Mouse (Mus musculus) MEL (cell line): ENCODE data around the gene Lamp1.

Experiments
- CHD2 ChIP-seq: IDR thresholded peaks from 2 replicates; pipeline ENCODE4 v1.6.1; 2011; ENCODE audit warnings: low read length, improper control_type of control experiment
- CTCF ChIP-seq, 3 experiments: IDR thresholded peaks in 2 of 3; conservative IDR thresholded peaks in 1 of 3; 2 replicates each; pipeline ENCODE4 v1.5.1; 2011 to 2012; ENCODE audit warnings: low read length in 3 of 3, low read depth in 2 of 3, mild to moderate bottlenecking in 2 of 3, improper control_type of control experiment in 1 of 3, inconsistent platforms in 1 of 3, mixed read lengths in 1 of 3, moderate library complexity in 1 of 3; ENCODE audit not compliant: control insufficient read depth in 1 of 3, insufficient read depth in 1 of 3, poor library complexity in 1 of 3, severe bottlenecking in 1 of 3
- E2F4 ChIP-seq: IDR thresholded peaks from 2 replicates; pipeline ENCODE4 v1.6.1; 2011; ENCODE audit warnings: low read depth, low read length, improper control_type of control experiment, borderline replicate concordance
- EP300 ChIP-seq, 2 experiments: IDR thresholded peaks; 2 replicates each; pipeline ENCODE4 v1.6.1; 2011; ENCODE audit warnings: improper control_type of control experiment in 2 of 2, low read length in 2 of 2, low read depth in 1 of 2, mild to moderate bottlenecking in 1 of 2
- ETS1 ChIP-seq: IDR thresholded peaks from 2 replicates; pipeline ENCODE4 v1.6.1; 2012; ENCODE audit warnings: low read depth, mild to moderate bottlenecking, inconsistent platforms, low read length, improper control_type of control experiment, moderate library complexity
- GATA1 ChIP-seq: IDR thresholded peaks from 2 replicates; pipeline ENCODE4 v1.6.1; 2011; ENCODE audit warnings: low read depth, low read length, improper control_type of control experiment
- HCFC1 ChIP-seq: IDR thresholded peaks from 2 replicates; pipeline ENCODE4 v1.6.1; 2012; ENCODE audit warnings: low read depth, mild to moderate bottlenecking, inconsistent platforms, low read length, improper control_type of control experiment, moderate library complexity
- JUND ChIP-seq: IDR thresholded peaks from 2 replicates; pipeline ENCODE4 v1.6.1; 2011; ENCODE audit warnings: low read depth, mild to moderate bottlenecking, improper control_type of control experiment, low read length
- MEF2A ChIP-seq: IDR thresholded peaks from 2 replicates; pipeline ENCODE4 v1.6.1; 2014; ENCODE audit warnings: low read depth, mild to moderate bottlenecking, inconsistent platforms, low read length, improper control_type of control experiment; ENCODE audit not compliant: poor library complexity, insufficient replicate concordance, severe bottlenecking; ENCODE audit errors: extremely low read depth
- MXI1 ChIP-seq: IDR thresholded peaks from 2 replicates; pipeline ENCODE4 v1.6.1; 2011; ENCODE audit warnings: mild to moderate bottlenecking, low read depth, low read length, improper control_type of control experiment
- POLR2A ChIP-seq, 2 experiments: IDR thresholded peaks; 2 replicates each; pipeline ENCODE4 v1.6.1; 2011 to 2012; ENCODE audit warnings: low read length in 2 of 2, mild to moderate bottlenecking in 2 of 2, control low read depth in 1 of 2, improper control_type of control experiment in 1 of 2, low read depth in 1 of 2, moderate library complexity in 1 of 2; ENCODE audit not compliant: control insufficient read depth in 1 of 2, insufficient read depth in 1 of 2, poor library complexity in 1 of 2
- RCOR1 ChIP-seq: IDR thresholded peaks from 2 replicates; pipeline ENCODE4 v1.6.1; 2012; ENCODE audit warnings: low read depth, mild to moderate bottlenecking, inconsistent platforms, low read length, improper control_type of control experiment
- USF1 ChIP-seq: IDR thresholded peaks from 2 replicates; pipeline ENCODE4 v1.6.1; 2014; ENCODE audit warnings: low read depth, mild to moderate bottlenecking, inconsistent platforms, low read length, improper control_type of control experiment, moderate library complexity
- ZC3H11A ChIP-seq: IDR thresholded peaks from 2 replicates; pipeline ENCODE4 v1.6.1; 2012; ENCODE audit warnings: low read depth, mild to moderate bottlenecking, inconsistent platforms, low read length, improper control_type of control experiment

GRCm38 (mm10) chr8:13175650-13176049, 16.7 kb downstream of the Lamp1 start:
- TF ChIP-seq CHD2 = no peak
- TF ChIP-seq EP300 (IDR thresholded peaks at IDR 0.05; ENCODE audit: low read depth in 1 of 2, low read length in 2 of 2) = no peak
- no peak for TF ChIP-seq ETS1
- TF ChIP-seq GATA1 = no peak
- no peak for TF ChIP-seq E2F4
- TF ChIP-seq HCFC1 = no peak
- no peak for TF ChIP-seq ZC3H11A
- no peak for TF ChIP-seq CTCF (IDR thresholded peaks at IDR 0.05 in 2 of 3, conservative IDR thresholded peaks at IDR 0.05 in 1 of 3; ENCODE audit: control insufficient read depth in 1 of 3, insufficient read depth in 1 of 3, low read depth in 2 of 3, low read length in 3 of 3, poor library complexity in 1 of 3, severe bottlenecking in 1 of 3)
- TF ChIP-seq POLR2A (IDR thresholded peaks at IDR 0.05; ENCODE audit: control insufficient read depth in 1 of 2, insufficient read depth in 1 of 2, low read depth in 1 of 2, low read length in 2 of 2, poor library complexity in 1 of 2) = 0 out of 4 replicates have a peak, but pooled peaks of 1 of the 2 experiments have one; percentile 26
- no peak for TF ChIP-seq MEF2A
- TF ChIP-seq JUND = no peak
- TF ChIP-seq USF1 = no peak
- TF ChIP-seq RCOR1 = no peak
- no peak for TF ChIP-seq MXI1
